Mouse (Mus musculus) stomach, postnatal 0 days (tissue): ENCODE data around the gene Map3k5.

Source experiments
- CTCF ChIP-seq: IDR thresholded peaks from 2 replicates; pipeline ENCODE4 v1.5.1; 2016; ENCODE audit warnings: antibody characterized with exemption, low read depth, mild to moderate bottlenecking, moderate library complexity
- EP300 ChIP-seq: optimal IDR thresholded peaks from 2 replicates; pipeline ENCODE3; 2016; ENCODE audit warnings: antibody characterized with exemption

- TF ChIP-seq CTCF (no peak), EP300 (no peak)
Observed at GRCm38 (mm10) chr10:20031936-20032335, 97.7 kb downstream of the Map3k5 start.
